Mouse (Mus musculus): ENCODE measurements around the gene Ezr.

GRCm38 (mm10) chr17:6734746-6735441 lies 47.7 kb downstream of the Ezr start:
- TF ChIP-seq CTCF (IDR thresholded peaks at IDR 0.05; ENCODE audit: extremely low read depth, insufficient read length, insufficient replicate concordance, low read depth, low read length) (no peak), POLR2A (IDR thresholded peaks at IDR 0.05; ENCODE audit: low read depth, low read length) (no peak)
